Mouse (Mus musculus) bone marrow macrophage, adult 2 months (primary cell): Measurements from ENCODE around the gene Pdzd2.

Experiments used
- CTCF ChIP-seq: IDR thresholded peaks from 2 replicates; pipeline ENCODE4 v1.5.1; 2012; ENCODE audit warnings: low read depth, mild to moderate bottlenecking, low read length, moderate library complexity
- POLR2A ChIP-seq: IDR thresholded peaks from 2 replicates; pipeline ENCODE4 v1.6.1; 2012; ENCODE audit warnings: mild to moderate bottlenecking, low read depth, low read length, borderline replicate concordance

- TF ChIP-seq POLR2A: no peak
- TF ChIP-seq CTCF: no peak
Observed at GRCm38 (mm10) chr15:12494084-12494483, 245.6 kb downstream of the Pdzd2 start.
